ENCODE assay signal across 31 mouse cellular contexts in genomic region chr7:46715600-46715999, GRCm38 (mm10). TPM values are rescaled to one million over a fixed set of nuclear protein-coding genes. Genes with fewer than 3 reads are reported as not detected.
DNase-seq lines count a peak whose midpoint lies in the region; ATAC-seq and TF ChIP-seq lines count a peak whose summit lies in the region.
"Had no signal": no experiment of that assay in that cellular context is flagged by ENCODE, and none has a peak within 500 bp of the region (broad histone marks: within the 10 kb centered on the region; RNA-seq: fewer than 3 reads in every experiment).

Gene Saa3, minus strand, starts transcription at chr7:46715700.

- no peak within 1 kb of the TSS for H3K4me2 ChIP-seq in lung, embryonic 15.5 days
- H3K4me2 ChIP-seq: embryonic facial prominence, embryonic 13.5 days; forebrain, embryonic 13.5 days; heart, embryonic 12.5 days; heart, embryonic 15.5 days; hindbrain, embryonic 13.5 days had no signal

- TF ChIP-seq CTCF in cerebellum, adult 2 months (IDR thresholded peaks at IDR 0.05; ENCODE audit: borderline replicate concordance, insufficient read depth, low read depth, low read length): no peak
- TF ChIP-seq CTCF in thymus, adult 2 months (IDR thresholded peaks at IDR 0.05; ENCODE audit: borderline replicate concordance, control insufficient read depth, extremely low read depth, insufficient read depth, low read length, poor library complexity): no peak
- no peak for TF ChIP-seq CTCF in bone marrow macrophage, adult 2 months (IDR thresholded peaks at IDR 0.05; ENCODE audit: low read depth, low read length)

- 91% methylated on average over 5 of the region's 5 CpGs for WGBS in cerebellum, adult 2 months
- WGBS in lung, embryonic 15.5 days: 76% methylated on average over 5 of the region's 5 CpGs
- WGBS in thymus, adult 2 months: 94% methylated on average over 5 of the region's 5 CpGs

- H3K4me3 ChIP-seq in cerebellum, adult 2 months (replicated peaks; ENCODE audit: insufficient read depth, low read depth, low read length): no peak within 1 kb of the TSS
- H3K4me3 ChIP-seq in lung, embryonic 15.5 days: no peak within 1 kb of the TSS
- no peak within 1 kb of the TSS for H3K4me3 ChIP-seq in thymus, adult 2 months (ENCODE audit: control insufficient read depth, insufficient read depth, low read length)
- H3K4me3 ChIP-seq in bone marrow macrophage, adult 2 months (ENCODE audit: insufficient read depth, low read length): peak within 1 kb of the TSS; percentile 30
- H3K4me3 ChIP-seq: embryonic facial prominence, embryonic 10.5 days; embryonic facial prominence, embryonic 13.5 days; forebrain, embryonic 10.5 days; forebrain, embryonic 13.5 days; heart, embryonic 12.5 days; heart, embryonic 15.5 days; hindbrain, embryonic 10.5 days; hindbrain, embryonic 13.5 days had no signal

- no peaks in the 10 kb centered on the region for H3K27me3 ChIP-seq in cerebellum, adult 2 months (ENCODE audit: control insufficient read depth, insufficient read depth, low read length)
- peaks cover 22% of the 10 kb centered on the region; the same call in 1 of the 2 replicates for H3K27me3 ChIP-seq in lung, embryonic 15.5 days
- H3K27me3 ChIP-seq in thymus, adult 2 months (ENCODE audit: control insufficient read depth, insufficient read depth, low read length): no peaks in the 10 kb centered on the region; the same call in 1 of the 2 replicates
- H3K27me3 ChIP-seq: embryonic facial prominence, embryonic 13.5 days had no signal

- H3K4me1 ChIP-seq in cerebellum, adult 2 months (ENCODE audit: control insufficient read depth, insufficient read depth, low read length): peaks cover 42% of the 10 kb centered on the region
- H3K4me1 ChIP-seq in lung, embryonic 15.5 days: peaks cover 36% of the 10 kb centered on the region
- H3K4me1 ChIP-seq in thymus, adult 2 months (replicated peaks; ENCODE audit: control insufficient read depth, insufficient read depth, low read length): peaks cover 6% of the 10 kb centered on the region
- peaks cover 67% of the 10 kb centered on the region for H3K4me1 ChIP-seq in bone marrow macrophage, adult 2 months (ENCODE audit: control insufficient read depth, insufficient read depth, low read length)
- H3K4me1 ChIP-seq: embryonic facial prominence, embryonic 13.5 days; forebrain, embryonic 10.5 days; forebrain, embryonic 13.5 days; heart, embryonic 15.5 days; hindbrain, embryonic 10.5 days; hindbrain, embryonic 13.5 days had no signal

- no peaks in the 10 kb centered on the region for H3K9me3 ChIP-seq in lung, embryonic 15.5 days
- H3K9me3 ChIP-seq: embryonic facial prominence, embryonic 10.5 days; embryonic facial prominence, embryonic 13.5 days; forebrain, embryonic 10.5 days; forebrain, embryonic 13.5 days; G1E; heart, embryonic 12.5 days; heart, embryonic 15.5 days; hindbrain, embryonic 10.5 days; hindbrain, embryonic 13.5 days had no signal

- H3K27ac ChIP-seq in cerebellum, adult 2 months (ENCODE audit: insufficient read depth, low read length): peak within 1 kb of the TSS; percentile 68; the same call in 1 of the 2 replicates
- H3K27ac ChIP-seq in lung, embryonic 15.5 days: no peak within 1 kb of the TSS
- no peak within 1 kb of the TSS for H3K27ac ChIP-seq in thymus, adult 2 months (ENCODE audit: control insufficient read depth, insufficient read depth, low read length)
- H3K27ac ChIP-seq in bone marrow macrophage, adult 2 months (ENCODE audit: insufficient read depth, low read depth, low read length): peak within 1 kb of the TSS; percentile 40
- H3K27ac ChIP-seq: embryonic facial prominence, embryonic 10.5 days; embryonic facial prominence, embryonic 13.5 days; forebrain, embryonic 10.5 days; forebrain, embryonic 13.5 days; heart, embryonic 15.5 days; hindbrain, embryonic 10.5 days; hindbrain, embryonic 13.5 days had no signal

- H3K36me3 ChIP-seq in lung, embryonic 15.5 days: no peaks in the 10 kb centered on the region
- H3K36me3 ChIP-seq in thymus, adult 2 months (ENCODE audit: control insufficient read depth, insufficient read depth, low read length): no peaks in the 10 kb centered on the region
- H3K36me3 ChIP-seq: embryonic facial prominence, embryonic 10.5 days; embryonic facial prominence, embryonic 13.5 days; forebrain, embryonic 10.5 days; G1E; heart, embryonic 12.5 days; heart, embryonic 15.5 days; hindbrain, embryonic 10.5 days; hindbrain, embryonic 13.5 days had no signal

- H3K9ac ChIP-seq in lung, embryonic 15.5 days: 0 out of 2 replicates have a peak within 1 kb of the TSS, but pooled peaks have one; percentile 2
- H3K9ac ChIP-seq: embryonic facial prominence, embryonic 13.5 days; forebrain, embryonic 13.5 days; heart, embryonic 12.5 days; heart, embryonic 15.5 days; hindbrain, embryonic 13.5 days had no signal

- no peak for TF ChIP-seq POLR2A in cerebellum, adult 2 months (IDR thresholded peaks at IDR 0.05; ENCODE audit: borderline replicate concordance, insufficient read depth, low read length)
- no peak for TF ChIP-seq POLR2A in thymus, adult 2 months (IDR thresholded peaks at IDR 0.05; ENCODE audit: control insufficient read depth, extremely low read depth, insufficient read depth, low read length, poor library complexity)
- no peak for TF ChIP-seq POLR2A in bone marrow macrophage, adult 2 months (IDR thresholded peaks at IDR 0.05; ENCODE audit: borderline replicate concordance, low read depth, low read length)

- no peak for ATAC-seq in lung, embryonic 15.5 days (ENCODE audit: borderline replicate concordance, extremely low read depth, low FRiP score, low TSS enrichment)
- ATAC-seq in erythroblast, adult 5-6 weeks (replicated peaks; ENCODE audit: low FRiP score, poor library complexity, severe bottlenecking): no peak
- ATAC-seq: forebrain, embryonic 13.5 days; forebrain, embryonic 16.5 days; hindbrain, embryonic 16.5 days had no signal

- DNase-seq in cerebellum, adult 2 months: no peak
- DNase-seq in cerebellum, postnatal 10 days: no peak
- DNase-seq in lung, postnatal 14 days: no peak
- DNase-seq in thymus, adult 2 months: no peak
- no peak for DNase-seq in thymus, postnatal 14 days
- DNase-seq: adrenal gland, adult 2 months; adrenal gland, postnatal 14 days; cerebellum, adult 11-12 months; cerebellum, adult 9-10 months; cerebellum, postnatal 25 days; gastrocnemius, postnatal 14 days; heart, adult 18-20 months; heart, postnatal 10 days; heart, postnatal 36 days had no signal

RNA-seq across cellular contexts. Expression of gene Saa3, which starts in this region (rescaled TPM):
- polyA plus RNA-seq in cerebellum, adult 2 months (2012; rRNA removed): not detected in 2 replicates
- 0.16 and 0.40 TPM in 2 replicates for polyA plus RNA-seq in lung, embryonic 15.5 days (2015; fragmentation: Nextera tagmentation; extraction: Ambion mirVana)
- 6.8 and 11.4 TPM in 2 replicates for polyA plus RNA-seq in thymus, adult 2 months (2012; rRNA removed)
- polyA plus RNA-seq in bone marrow macrophage, adult 2 months (2012; ENCODE audit: insufficient read depth, insufficient read length, missing spikeins): 5.0 and 6.2 TPM in 2 replicates
- 9.6 TPM in 1 of 2 replicates, not detected in the other for total RNA-seq in erythroblast, adult 5-6 weeks (2015; ENCODE audit: low replicate concordance)
- total RNA-seq in erythroblast, adult 5-6 weeks (2017; ENCODE audit: low replicate concordance): not detected in 2 replicates
- total RNA-seq: common myeloid progenitor, adult 5-6 weeks; gastrocnemius, adult 18-20 months; gastrocnemius, postnatal 14 days; heart, postnatal 10 days had no signal
- polyA plus RNA-seq: brain, embryonic 14.5 days; embryonic facial prominence, embryonic 10.5 days; G1E; hindbrain, embryonic 10.5 days had no signal

Comparison
In these comparisons a context has a peak if more than half of its experiments do, and no peak if none do; other contexts are left out.
1. H3K27ac ChIP-seq: peak in cerebellum, adult 2 months (single experiment) and bone marrow macrophage, adult 2 months (single experiment); none in lung, embryonic 15.5 days (single experiment) and thymus, adult 2 months (single experiment).